In genomic region chr1:86349696-86350095, GRCm38 (mm10) we compare ENCODE assay signal across 14 mouse cellular contexts.
"Had no signal": no experiment of that assay in that cellular context is flagged by ENCODE, and none has a peak within 500 bp of the region (broad histone marks: within the 10 kb centered on the region; RNA-seq: fewer than 3 reads in every experiment).

No protein-coding gene starts in this region.

- H3K9me3 ChIP-seq: limb, embryonic 12.5 days; liver, embryonic 13.5 days; lung, embryonic 15.5 days; megakaryocyte, embryonic 14.5 days; midbrain, embryonic 12.5 days had no signal

- H3K9ac ChIP-seq: limb, embryonic 12.5 days; liver, embryonic 13.5 days; liver, postnatal 0 days; lung, embryonic 15.5 days; midbrain, embryonic 12.5 days had no signal

- H3K4me2 ChIP-seq: limb, embryonic 12.5 days; liver, embryonic 13.5 days; lung, embryonic 15.5 days; midbrain, embryonic 12.5 days had no signal

- H3K4me3 ChIP-seq: layer of hippocampus, adult 2 months; limb, embryonic 12.5 days; liver, embryonic 13.5 days; lung, embryonic 15.5 days; megakaryocyte, embryonic 14.5 days; midbrain, embryonic 12.5 days had no signal

- ATAC-seq: liver, postnatal 0 days; midbrain, embryonic 16.5 days had no signal

- H3K4me1 ChIP-seq: limb, embryonic 12.5 days; lung, embryonic 15.5 days; midbrain, embryonic 12.5 days had no signal

- DNase-seq: kidney, postnatal 4 days; liver; liver, embryonic 13.5 days; liver, postnatal 0 days; lung, postnatal 14 days; thymus, postnatal 4 days had no signal

- H3K27ac ChIP-seq: layer of hippocampus, adult 2 months; limb, embryonic 12.5 days; lung, embryonic 15.5 days; macrophage; midbrain, embryonic 12.5 days; stomach, postnatal 0 days had no signal

- H3K27me3 ChIP-seq: limb, embryonic 12.5 days; liver, embryonic 13.5 days; lung, embryonic 15.5 days; megakaryocyte, embryonic 14.5 days; midbrain, embryonic 12.5 days had no signal
